Mouse (Mus musculus): ENCODE data around the gene Snrnp27. TPM values are rescaled to one million over a fixed set of nuclear protein-coding genes. Genes with fewer than 3 reads are reported as not detected.

Gene Snrnp27
- polyA plus RNA-seq, 1 experiment from 2014 or later: 107 TPM

- 81% methylated on average over 6 of the region's 6 CpGs for WGBS
- ATAC-seq (ENCODE audit: low read depth) (no peak), DNase-seq (ENCODE audit: low spot score) (no peak)
- no peak overlapping the region for H3K4me3 ChIP-seq (ENCODE audit: low read depth, low read length)
- no peak overlapping the region for H3K4me2 ChIP-seq (ENCODE audit: low read depth, low read length)
- H3K9me3 ChIP-seq (ENCODE audit: control insufficient read depth, low read length): no peaks in the 10 kb centered on the region
- H3K27me3 ChIP-seq (replicated peaks; ENCODE audit: control insufficient read depth, insufficient read depth, low read length): no peaks in the 10 kb centered on the region
- H3K4me1 ChIP-seq (ENCODE audit: control insufficient read depth, insufficient read depth, low read length): no peaks in the 10 kb centered on the region
- no peak overlapping the region for H3K9ac ChIP-seq (ENCODE audit: low read depth, low read length)
- H3K36me3 ChIP-seq (ENCODE audit: control insufficient read depth, insufficient read depth, low read length): peaks cover 70% of the 10 kb centered on the region
- H3K27ac ChIP-seq (replicated peaks; ENCODE audit: low read depth, low read length): no peak overlapping the region
These were observed 13.6 kb upstream of the Snrnp27 start for GRCm38 (mm10) chr6:86697903-86698302.

DNA sequence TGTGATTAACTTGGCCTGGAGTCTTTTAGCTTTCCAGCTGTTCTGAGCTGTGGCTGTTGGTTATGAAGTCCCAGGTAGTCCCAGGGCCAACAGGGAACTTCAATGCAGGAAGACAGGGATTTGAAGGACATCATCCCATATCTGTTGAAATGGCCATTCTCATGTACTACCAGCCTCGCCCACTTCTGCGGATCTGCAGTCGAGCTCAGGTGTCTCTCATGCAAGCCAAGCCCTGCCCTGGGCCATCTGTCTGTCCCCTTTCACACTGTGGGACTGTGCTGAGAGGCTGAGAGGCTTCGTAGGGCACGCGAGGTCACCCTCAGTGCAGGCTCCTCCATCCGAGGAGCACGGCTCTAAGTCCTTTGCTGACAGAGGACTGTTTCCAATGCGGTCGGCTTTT lies 11.9 kb upstream of the Snrnp27 start:
- no peak overlapping the region for H3K27ac ChIP-seq (replicated peaks; ENCODE audit: low read depth, low read length)
- H3K36me3 ChIP-seq (ENCODE audit: control insufficient read depth, insufficient read depth, low read length): peaks cover 55% of the 10 kb centered on the region
- no peaks in the 10 kb centered on the region for H3K27me3 ChIP-seq (replicated peaks; ENCODE audit: control insufficient read depth, insufficient read depth, low read length)
- no peak for DNase-seq (ENCODE audit: low spot score)
- 90% methylated on average over 10 of the region's 10 CpGs for WGBS
- no peaks in the 10 kb centered on the region for H3K4me1 ChIP-seq (ENCODE audit: control insufficient read depth, insufficient read depth, low read length)
- H3K9ac ChIP-seq (ENCODE audit: low read depth, low read length): no peak overlapping the region
- no peak overlapping the region for H3K4me3 ChIP-seq (ENCODE audit: low read depth, low read length)
- no peak for ATAC-seq (ENCODE audit: low read depth)
- no peak overlapping the region for H3K4me2 ChIP-seq (ENCODE audit: low read depth, low read length)
- no peaks in the 10 kb centered on the region for H3K9me3 ChIP-seq (ENCODE audit: control insufficient read depth, low read length)

- DNase-seq (ENCODE audit: low spot score): peak; percentile 14
- Histone ChIP-seq H3K9me3 (ENCODE audit: control insufficient read depth, low read length) (no peaks in the 10 kb centered on the region), H3K4me2 (ENCODE audit: low read depth, low read length) (no peak overlapping the region), H3K27ac (replicated peaks; ENCODE audit: low read depth, low read length) (no peak overlapping the region), H3K4me3 (ENCODE audit: low read depth, low read length) (no peak overlapping the region), H3K4me1 (ENCODE audit: control insufficient read depth, insufficient read depth, low read length) (no peaks in the 10 kb centered on the region), H3K27me3 (replicated peaks; ENCODE audit: control insufficient read depth, insufficient read depth, low read length) (no peaks in the 10 kb centered on the region), H3K36me3 (ENCODE audit: control insufficient read depth, insufficient read depth, low read length) (peaks cover 54% of the 10 kb centered on the region), H3K9ac (ENCODE audit: low read depth, low read length) (no peak overlapping the region)
- ATAC-seq (ENCODE audit: low read depth): no peak
These were observed 10.1 kb upstream of the Snrnp27 start for GRCm38 (mm10) chr6:86694465-86694864.

- Histone ChIP-seq H3K27ac (replicated peaks; ENCODE audit: low read depth, low read length) (no peak overlapping the region), H3K36me3 (ENCODE audit: control insufficient read depth, insufficient read depth, low read length) (peaks cover 18% of the 10 kb centered on the region), H3K4me3 (ENCODE audit: low read depth, low read length) (no peak overlapping the region), H3K4me1 (ENCODE audit: control insufficient read depth, insufficient read depth, low read length) (no peaks in the 10 kb centered on the region), H3K27me3 (replicated peaks; ENCODE audit: control insufficient read depth, insufficient read depth, low read length) (no peaks in the 10 kb centered on the region), H3K4me2 (ENCODE audit: low read depth, low read length) (no peak overlapping the region), H3K9me3 (ENCODE audit: control insufficient read depth, low read length) (no peaks in the 10 kb centered on the region), H3K9ac (ENCODE audit: low read depth, low read length) (no peak overlapping the region)
- DNase-seq (ENCODE audit: low spot score): no peak
- WGBS: 92% methylated on average over 3 of the region's 3 CpGs
- ATAC-seq (ENCODE audit: low read depth): no peak
These were observed 5.3 kb upstream of the Snrnp27 start for GRCm38 (mm10) chr6:86689671-86690070.

DNA sequence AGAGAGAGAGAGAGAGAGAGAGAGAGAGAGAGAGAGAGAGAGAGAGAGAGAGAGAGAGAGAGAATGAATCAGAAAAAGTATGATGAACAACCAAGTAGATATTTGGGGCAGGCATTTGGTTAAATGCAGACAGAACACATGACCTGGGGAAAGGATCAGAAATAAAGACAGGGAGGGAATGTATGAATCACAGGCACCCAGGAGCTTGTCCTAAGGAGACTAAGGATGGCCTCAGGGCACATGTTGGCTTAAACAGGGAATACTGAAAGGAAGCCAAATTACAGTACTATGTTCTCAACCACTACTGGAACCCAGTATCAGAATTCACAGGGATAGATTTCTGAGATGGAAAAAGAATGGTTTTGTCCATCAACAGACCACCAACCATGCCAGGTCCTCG lies 2.6 kb upstream of the Snrnp27 start:
- no peaks in the 10 kb centered on the region for H3K27me3 ChIP-seq (replicated peaks; ENCODE audit: control insufficient read depth, insufficient read depth, low read length)
- DNase-seq (ENCODE audit: low spot score) (no peak), ATAC-seq (ENCODE audit: low read depth) (no peak)
- no peak overlapping the region for H3K4me2 ChIP-seq (ENCODE audit: low read depth, low read length)
- H3K36me3 ChIP-seq (ENCODE audit: control insufficient read depth, insufficient read depth, low read length): peaks cover 27% of the 10 kb centered on the region
- no peaks in the 10 kb centered on the region for H3K9me3 ChIP-seq (ENCODE audit: control insufficient read depth, low read length)
- H3K27ac ChIP-seq (replicated peaks; ENCODE audit: low read depth, low read length): no peak overlapping the region
- no peak overlapping the region for H3K4me3 ChIP-seq (ENCODE audit: low read depth, low read length)
- 54% methylated on average over 1 of the region's 1 CpGs for WGBS
- H3K9ac ChIP-seq (ENCODE audit: low read depth, low read length): no peak overlapping the region
- peaks cover 6% of the 10 kb centered on the region; the same call in 1 of the 2 replicates for H3K4me1 ChIP-seq (ENCODE audit: control insufficient read depth, insufficient read depth, low read length)

DNA sequence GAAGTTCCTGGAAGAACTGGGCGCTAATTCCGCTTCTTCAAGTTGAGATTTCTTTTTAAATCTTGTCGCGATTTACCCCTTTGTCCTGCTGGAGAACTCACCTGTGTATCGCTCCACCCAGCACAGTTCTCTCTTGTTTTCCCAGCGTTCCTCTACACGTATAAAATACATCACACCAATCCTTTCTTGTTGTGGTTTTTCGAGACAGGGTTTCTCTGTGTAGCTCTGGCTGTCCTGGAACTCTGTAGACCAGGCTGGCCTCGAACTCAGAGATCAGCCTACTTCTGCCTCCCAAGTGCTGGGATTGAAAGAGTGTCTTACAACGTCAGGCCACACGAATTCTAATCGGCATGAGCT lies 311 bp upstream of the Snrnp27 start:
- Histone ChIP-seq H3K9ac (ENCODE audit: low read depth, low read length) (peak overlapping the region; percentile 88), H3K4me1 (ENCODE audit: control insufficient read depth, insufficient read depth, low read length) (peaks cover 6% of the 10 kb centered on the region; the same call in 1 of the 2 replicates), H3K27ac (replicated peaks; ENCODE audit: low read depth, low read length) (peak overlapping the region; percentile 73), H3K27me3 (replicated peaks; ENCODE audit: control insufficient read depth, insufficient read depth, low read length) (no peaks in the 10 kb centered on the region), H3K36me3 (ENCODE audit: control insufficient read depth, insufficient read depth, low read length) (peaks cover 32% of the 10 kb centered on the region), H3K4me3 (ENCODE audit: low read depth, low read length) (peak overlapping the region; percentile 72), H3K9me3 (ENCODE audit: control insufficient read depth, low read length) (no peaks in the 10 kb centered on the region), H3K4me2 (ENCODE audit: low read depth, low read length) (peak overlapping the region; percentile 72)
- 38% methylated on average over 12 of the region's 12 CpGs for WGBS
- no peak for DNase-seq (ENCODE audit: low spot score)
- peak; percentile 5; the same call in 1 of the 2 replicates for ATAC-seq (ENCODE audit: low read depth)

- ATAC-seq (ENCODE audit: low read depth): no peak
- DNase-seq (ENCODE audit: low spot score): no peak
- H3K4me1 ChIP-seq (ENCODE audit: control insufficient read depth, insufficient read depth, low read length): peaks cover 6% of the 10 kb centered on the region; the same call in 1 of the 2 replicates
- no peak overlapping the region for H3K9ac ChIP-seq (ENCODE audit: low read depth, low read length)
- 88% methylated on average over 3 of the region's 3 CpGs for WGBS
- H3K36me3 ChIP-seq (ENCODE audit: control insufficient read depth, insufficient read depth, low read length): peaks cover 64% of the 10 kb centered on the region
- no peak overlapping the region for H3K4me3 ChIP-seq (ENCODE audit: low read depth, low read length)
- H3K4me2 ChIP-seq (ENCODE audit: low read depth, low read length): no peak overlapping the region
- no peaks in the 10 kb centered on the region for H3K9me3 ChIP-seq (ENCODE audit: control insufficient read depth, low read length)
- H3K27ac ChIP-seq (replicated peaks; ENCODE audit: low read depth, low read length): no peak overlapping the region
- no peaks in the 10 kb centered on the region for H3K27me3 ChIP-seq (replicated peaks; ENCODE audit: control insufficient read depth, insufficient read depth, low read length)
These were observed 3.0 kb downstream of the Snrnp27 start for GRCm38 (mm10) chr6:86681289-86681688.

GRCm38 (mm10) chr6:86678341-86678740 lies 6.0 kb downstream of the Snrnp27 start:
- Histone ChIP-seq H3K4me3 (ENCODE audit: low read depth, low read length) (no peak overlapping the region), H3K9me3 (ENCODE audit: control insufficient read depth, low read length) (no peaks in the 10 kb centered on the region), H3K27ac (replicated peaks; ENCODE audit: low read depth, low read length) (no peak overlapping the region), H3K4me2 (ENCODE audit: low read depth, low read length) (no peak overlapping the region), H3K4me1 (ENCODE audit: control insufficient read depth, insufficient read depth, low read length) (peaks cover 2% of the 10 kb centered on the region; the same call in 1 of the 2 replicates), H3K27me3 (replicated peaks; ENCODE audit: control insufficient read depth, insufficient read depth, low read length) (no peaks in the 10 kb centered on the region), H3K9ac (ENCODE audit: low read depth, low read length) (no peak overlapping the region), H3K36me3 (ENCODE audit: control insufficient read depth, insufficient read depth, low read length) (peaks cover 93% of the 10 kb centered on the region)
- ATAC-seq (ENCODE audit: low read depth) (no peak), DNase-seq (ENCODE audit: low spot score) (no peak)
- WGBS: 90% methylated on average over 6 of the region's 6 CpGs

DNA sequence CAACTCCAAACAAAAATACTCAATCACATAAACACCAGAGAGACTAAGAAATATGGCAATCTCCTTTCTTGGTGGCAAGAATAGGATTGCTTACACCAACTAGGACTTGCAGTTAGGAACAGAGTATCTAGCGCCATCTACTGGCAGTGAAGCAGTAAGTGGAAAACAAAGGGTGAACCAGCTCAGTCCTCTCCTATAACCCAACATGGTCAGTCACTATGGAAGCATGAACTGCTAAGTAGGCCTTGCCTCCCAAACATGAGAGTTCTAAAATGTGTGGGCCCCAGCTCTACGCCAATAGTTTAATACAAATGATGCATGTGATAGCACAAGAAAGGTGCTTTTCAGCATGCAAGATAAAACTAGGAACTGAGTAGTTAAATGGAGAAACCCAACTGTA lies 13.4 kb downstream of the Snrnp27 start:
- Histone ChIP-seq H3K4me2 (ENCODE audit: low read depth, low read length) (no peak overlapping the region), H3K9ac (ENCODE audit: low read depth, low read length) (no peak overlapping the region), H3K27ac (replicated peaks; ENCODE audit: low read depth, low read length) (0 out of 2 replicates have a peak overlapping the region, but pooled peaks have one; percentile 18), H3K36me3 (ENCODE audit: control insufficient read depth, insufficient read depth, low read length) (peaks cover 50% of the 10 kb centered on the region), H3K4me1 (ENCODE audit: control insufficient read depth, insufficient read depth, low read length) (peaks cover 12% of the 10 kb centered on the region; the same call in 1 of the 2 replicates), H3K4me3 (ENCODE audit: low read depth, low read length) (no peak overlapping the region), H3K27me3 (replicated peaks; ENCODE audit: control insufficient read depth, insufficient read depth, low read length) (no peaks in the 10 kb centered on the region), H3K9me3 (ENCODE audit: control insufficient read depth, low read length) (no peaks in the 10 kb centered on the region)
- peak; percentile 92 for DNase-seq (ENCODE audit: low spot score)
- no peak for ATAC-seq (ENCODE audit: low read depth)
- WGBS: 11% methylated on average over 2 of the region's 2 CpGs
